Comparison of ENCODE assay signal across 8 mouse cellular contexts in genomic region chr10:111297631-111298030, GRCm38 (mm10). TPM values are rescaled to one million over a fixed set of nuclear protein-coding genes. Genes with fewer than 3 reads are reported as not detected.
DNase-seq lines count a peak whose midpoint lies in the region; ATAC-seq and TF ChIP-seq lines count a peak whose summit lies in the region.

No protein-coding gene starts in this region.

- intact Hi-C loops in gastrocnemius, adult 2 months (cut with DNase I): loop anchor here (2.0 to 5.0 kb wide), 2 partner anchors 175 to 675 kb away; partner anchors contain the start of genes Krr1 and Nap1l1

- H3K36me3 ChIP-seq in forebrain, embryonic 15.5 days: peaks cover 3% of the 10 kb centered on the region
- H3K36me3 ChIP-seq in liver, embryonic 13.5 days: peaks cover 4% of the 10 kb centered on the region

- peak overlapping the region; percentile 75; the same call in 1 of the 2 replicates for H3K9ac ChIP-seq in forebrain, embryonic 15.5 days (replicated peaks)
- H3K9ac ChIP-seq in liver, embryonic 13.5 days: peak overlapping the region; percentile 75; the same call in 1 of the 2 replicates

- H3K4me1 ChIP-seq in forebrain, embryonic 15.5 days: peaks cover 17% of the 10 kb centered on the region
- H3K4me1 ChIP-seq in liver, embryonic 13.5 days (replicated peaks): peaks cover 22% of the 10 kb centered on the region

- no peaks in the 10 kb centered on the region for H3K9me3 ChIP-seq in forebrain, embryonic 15.5 days
- H3K9me3 ChIP-seq in liver, embryonic 13.5 days (replicated peaks): no peaks in the 10 kb centered on the region

- no peak for ATAC-seq in forebrain, embryonic 15.5 days (replicated peaks)
- ATAC-seq in liver, embryonic 13.5 days (ENCODE audit: low read depth): no peak

- no peaks in the 10 kb centered on the region for H3K27me3 ChIP-seq in forebrain, embryonic 15.5 days
- H3K27me3 ChIP-seq in liver, embryonic 13.5 days: no peaks in the 10 kb centered on the region

- whole genome bisulfite sequencing in forebrain, embryonic 15.5 days: 48% methylated on average over 6 of the region's 6 CpGs
- 30% methylated on average over 6 of the region's 6 CpGs for WGBS in liver, embryonic 13.5 days (ENCODE audit: insufficient replicate concordance)

- H3K4me2 ChIP-seq in forebrain, embryonic 15.5 days (replicated peaks): peak overlapping the region; percentile 54
- peak overlapping the region; percentile 87 for H3K4me2 ChIP-seq in liver, embryonic 13.5 days

- peak overlapping the region; percentile 94 for H3K4me3 ChIP-seq in gastrocnemius, adult 2 months
- H3K4me3 ChIP-seq in forebrain, embryonic 15.5 days: peak overlapping the region; percentile 71
- H3K4me3 ChIP-seq in liver, embryonic 13.5 days (replicated peaks): peak overlapping the region; percentile 81

- no peak for DNase-seq in gastrocnemius, adult 2 months
- no peak for DNase-seq in gastrocnemius, postnatal 25 days
- DNase-seq in 416B (ENCODE audit: low read depth): peak; percentile 57
- no peak for DNase-seq in liver, embryonic 13.5 days
- DNase-seq in urinary bladder, postnatal 36 days (ENCODE audit: low spot score in 2 of 2): no peak
- DNase-seq in spleen, postnatal 4 days (ENCODE audit: low spot score in 2 of 2): no peak
- no peak for DNase-seq in B cell, adult 2 months

- H3K27ac ChIP-seq in gastrocnemius, adult 2 months: peak overlapping the region; percentile 89; the same call in 1 of the 2 replicates
- peak overlapping the region; percentile 70 for H3K27ac ChIP-seq in forebrain, embryonic 15.5 days (replicated peaks)
- H3K27ac ChIP-seq in liver, embryonic 13.5 days: no peak overlapping the region

- TF ChIP-seq CTCF in gastrocnemius, adult 2 months (IDR thresholded peaks at IDR 0.05): no peak

RNA-seq across cellular contexts. Expression of gene Bbs10, which starts 0.8 kb away (rescaled TPM):
- 1 to 10 TPM; 1.1 to 2.4 TPM for total RNA-seq in gastrocnemius, adult 2 months (2021)
- 1 to 10 TPM; 1.6 to 1.7 TPM for total RNA-seq in gastrocnemius, postnatal 25 days (2021)
- 5.3 and 6.3 TPM in 2 replicates for polyA plus RNA-seq in forebrain, embryonic 15.5 days (2015; fragmentation: Nextera tagmentation; extraction: Ambion mirVana)
- 1.3 and 1.5 TPM in 2 replicates for polyA plus RNA-seq in liver, embryonic 13.5 days (2015; fragmentation: Nextera tagmentation; extraction: Ambion mirVana)
